Mouse (Mus musculus): Measurements from ENCODE around the gene Atp2b2. TPM values are rescaled to one million over a fixed set of nuclear protein-coding genes. Genes with fewer than 3 reads are reported as not detected.

Gene Atp2b2
- polyA plus RNA-seq, 1 experiment = not detected

DNA sequence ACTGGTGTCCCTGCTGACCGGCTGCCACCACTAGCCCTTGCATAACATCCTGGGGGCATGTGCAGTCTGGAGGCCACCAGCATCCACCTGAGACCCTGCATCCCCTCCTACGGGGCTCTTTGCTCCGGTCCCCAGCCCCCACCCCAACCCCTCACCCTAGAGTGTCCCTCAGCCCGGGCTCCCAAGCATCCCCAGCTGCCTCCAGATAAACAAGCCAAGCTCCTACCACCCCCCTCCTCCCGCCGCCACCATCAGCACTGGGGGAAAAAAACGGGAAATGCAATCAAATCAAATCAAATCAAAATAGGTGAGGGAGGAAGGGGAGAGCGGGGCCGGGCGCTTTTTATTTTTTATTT is 151.6 kb downstream of the Atp2b2 start:
- TF ChIP-seq GATA1 (IDR thresholded peaks at IDR 0.05; ENCODE audit: low read length) = no peak

DNA sequence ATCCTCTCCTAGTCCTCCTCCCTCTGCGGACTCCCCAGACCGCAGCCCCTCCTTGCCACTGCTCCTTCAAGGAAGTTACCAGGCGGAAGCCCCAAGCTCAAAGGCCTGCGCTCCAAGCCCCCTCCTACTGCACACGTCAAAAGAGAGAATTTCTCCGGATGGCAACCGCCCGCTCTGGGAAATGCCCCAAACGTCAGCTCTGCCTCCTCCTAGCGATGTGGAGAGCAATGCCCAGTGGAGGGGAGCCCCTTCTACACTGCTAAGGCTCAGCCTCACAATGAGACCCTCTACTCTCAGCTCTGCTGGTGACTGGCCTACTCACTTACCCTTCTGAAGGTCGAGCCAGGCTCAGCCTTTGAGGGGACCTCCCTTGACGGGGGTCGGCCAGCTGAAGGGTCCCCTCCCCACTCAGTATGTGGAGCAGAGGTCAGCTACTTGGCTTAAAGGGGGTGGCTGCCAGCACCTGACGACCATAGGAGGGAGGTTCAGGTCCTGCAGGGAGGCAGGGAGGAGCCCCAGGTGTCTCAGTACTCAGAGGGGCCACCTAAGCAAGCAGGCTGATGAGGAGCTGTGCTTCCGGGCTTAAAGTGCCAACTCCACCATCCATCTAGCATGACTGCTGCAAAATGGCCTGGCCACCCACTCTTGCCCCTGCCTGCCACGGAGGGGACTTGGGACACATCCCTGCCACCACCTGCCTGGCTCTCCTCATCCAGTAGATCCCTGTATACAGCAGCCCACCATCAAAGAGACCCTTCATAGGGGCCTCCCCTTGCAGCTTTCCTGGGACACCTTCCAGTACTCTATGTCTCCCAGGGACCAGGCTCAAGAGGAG is 152.2 kb downstream of the Atp2b2 start:
- no peak for TF ChIP-seq GATA1 (IDR thresholded peaks at IDR 0.05; ENCODE audit: low read length)

DNA sequence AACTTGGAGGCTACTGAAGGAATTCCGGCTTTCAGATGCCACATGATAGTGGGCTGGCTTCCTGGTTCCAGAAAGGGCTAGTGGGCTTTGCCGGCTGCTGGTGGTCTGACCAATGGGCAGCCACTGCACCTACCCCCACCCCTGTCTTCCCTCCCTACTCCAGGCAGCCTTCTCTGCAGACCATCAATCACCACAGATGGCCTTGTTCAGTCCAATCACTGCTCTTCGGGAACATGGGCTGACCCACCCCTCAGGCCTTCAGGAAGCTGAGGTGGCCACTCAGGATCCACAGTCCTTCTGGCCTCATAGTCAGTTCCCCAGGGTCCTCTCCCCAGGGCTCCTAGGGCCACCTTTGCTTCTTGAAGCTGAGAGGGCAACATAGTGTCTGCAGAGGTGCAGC is 153.2 kb downstream of the Atp2b2 start:
- TF ChIP-seq GATA1 (IDR thresholded peaks at IDR 0.05; ENCODE audit: low read length) = no peak

DNA sequence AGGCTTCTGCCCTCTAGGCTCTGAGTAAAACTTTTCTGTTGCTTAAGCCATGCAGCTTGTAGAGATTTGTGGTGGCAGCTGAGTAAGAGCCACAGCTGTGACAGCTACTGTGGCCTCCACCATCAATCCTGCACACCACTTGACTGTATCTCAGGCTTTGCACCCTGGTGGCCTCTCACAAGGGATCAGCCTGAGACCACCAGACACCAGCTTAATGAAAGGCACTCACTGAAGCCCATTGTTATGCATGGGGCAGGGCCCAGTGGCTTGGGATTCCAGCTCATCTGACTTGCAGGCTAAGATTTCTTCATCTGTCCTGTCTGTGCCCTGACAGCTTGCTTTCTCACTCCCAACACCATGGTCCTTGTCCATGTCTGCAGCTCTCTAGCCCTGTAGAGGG is 155.5 kb downstream of the Atp2b2 start:
- no peak for TF ChIP-seq GATA1 (IDR thresholded peaks at IDR 0.05; ENCODE audit: low read length)

DNA sequence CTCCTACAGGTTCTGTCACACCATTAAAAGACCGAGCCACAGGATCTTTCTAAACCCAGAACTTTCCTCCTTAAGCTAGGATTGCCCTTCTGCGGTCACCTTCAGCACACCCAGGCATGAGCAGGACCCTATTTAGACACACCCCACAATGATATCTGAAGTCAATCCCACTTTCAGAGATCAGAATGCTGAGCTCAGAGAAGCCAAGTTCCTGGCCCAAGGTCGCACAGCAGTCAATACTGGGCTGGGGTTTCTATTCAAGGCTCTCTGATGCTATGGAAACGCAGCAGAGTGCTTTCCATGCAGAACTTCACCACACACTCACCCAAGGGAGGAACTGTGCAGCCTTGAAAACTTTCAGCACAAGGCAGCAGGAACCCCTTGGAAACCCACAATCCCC is 157.6 kb downstream of the Atp2b2 start:
- TF ChIP-seq GATA1 (IDR thresholded peaks at IDR 0.05; ENCODE audit: low read length) = no peak

DNA sequence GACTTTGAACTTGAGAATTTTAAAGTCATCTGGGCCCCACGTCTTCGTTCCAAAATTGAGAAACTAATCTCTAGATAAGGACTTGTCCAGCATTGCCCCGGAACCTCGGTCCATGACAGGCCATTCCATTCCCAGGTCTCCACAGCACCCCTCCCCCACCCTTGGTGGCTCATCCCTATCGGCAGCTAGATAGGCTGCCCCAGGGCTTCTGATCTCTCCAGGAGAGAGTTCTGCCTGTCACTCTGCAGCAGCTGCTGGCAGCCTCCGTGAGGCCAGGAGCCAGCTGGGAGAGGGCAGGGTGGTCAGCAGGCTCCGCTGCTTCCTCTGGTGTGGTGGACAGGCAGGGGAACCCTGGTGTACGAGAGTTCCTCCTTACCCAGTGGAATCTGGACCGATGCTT is 159.2 kb downstream of the Atp2b2 start:
- no peak for TF ChIP-seq GATA1 (IDR thresholded peaks at IDR 0.05; ENCODE audit: low read length)

DNA sequence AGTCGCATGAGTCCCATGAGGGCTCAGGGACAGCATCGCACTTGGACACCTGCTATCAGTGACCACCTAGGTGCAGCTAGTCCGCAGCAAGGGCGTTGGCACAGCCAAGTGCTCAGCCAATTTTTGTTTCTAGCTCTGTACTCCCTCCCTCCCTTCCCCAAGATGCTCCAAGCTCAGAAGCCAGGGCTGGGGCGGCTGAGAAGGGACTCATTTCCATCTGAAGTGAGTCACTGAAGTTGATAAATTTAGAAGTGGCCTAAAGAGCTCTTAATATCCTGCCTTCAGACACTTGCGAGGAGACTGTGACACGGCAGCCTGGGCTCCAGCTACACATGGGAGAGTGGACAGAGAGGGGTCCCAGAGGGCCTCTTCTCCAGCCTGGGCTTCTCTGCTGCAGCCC is 160.0 kb downstream of the Atp2b2 start:
- TF ChIP-seq GATA1 (IDR thresholded peaks at IDR 0.05; ENCODE audit: low read length) = no peak

DNA sequence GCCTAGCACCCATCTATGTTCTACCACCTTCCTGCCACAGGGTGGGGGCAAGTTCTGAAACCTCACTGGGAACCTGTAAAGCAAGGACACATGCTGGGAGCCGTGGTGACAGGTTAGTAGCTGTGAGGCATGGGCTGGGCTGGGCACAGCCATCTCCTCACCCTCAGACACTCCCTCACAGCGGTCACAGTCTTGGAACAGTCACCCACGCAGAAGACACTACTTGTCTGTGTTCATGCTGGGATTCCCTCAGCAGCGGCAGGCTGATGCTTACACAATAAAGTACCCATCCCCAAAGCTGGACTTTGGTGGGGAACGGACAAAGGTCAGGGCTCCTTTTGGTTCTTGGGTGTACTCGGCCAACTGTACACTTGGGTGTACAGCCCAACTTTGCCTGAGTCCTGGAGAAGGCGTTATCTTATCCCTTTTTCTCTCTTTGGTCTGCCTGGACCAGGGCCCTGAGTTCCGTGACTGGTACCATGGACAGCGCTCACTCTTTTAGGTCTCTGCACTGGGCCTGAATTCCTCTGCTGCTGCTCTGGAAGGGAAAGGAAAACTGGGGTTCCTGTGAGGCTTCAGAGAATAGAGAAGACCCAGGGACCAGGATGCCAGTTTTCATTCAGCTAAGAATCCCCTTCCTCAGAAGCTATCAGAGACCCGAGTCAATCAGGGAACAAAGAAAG is 160.7 kb downstream of the Atp2b2 start:
- TF ChIP-seq GATA1 (IDR thresholded peaks at IDR 0.05; ENCODE audit: low read length) = no peak

DNA sequence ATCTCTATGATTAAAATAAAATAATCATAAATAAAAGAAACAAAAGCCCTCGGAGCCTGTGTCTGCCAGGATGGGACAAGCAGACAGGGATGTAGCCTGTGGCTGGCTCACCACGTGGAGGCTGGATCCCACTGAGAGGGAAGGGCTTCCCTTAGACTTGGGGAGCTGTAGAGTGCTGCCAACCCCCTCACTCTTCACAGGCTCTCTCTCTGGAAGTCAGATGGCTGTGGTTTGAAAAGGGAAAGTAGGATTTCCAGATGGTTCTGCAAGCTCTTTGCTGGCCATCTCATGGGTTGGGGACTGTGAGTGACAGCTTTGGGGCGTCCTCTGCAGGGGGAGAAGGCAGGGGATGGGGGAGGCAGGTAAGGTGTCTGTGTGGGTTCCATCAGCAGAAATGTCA is 163.0 kb downstream of the Atp2b2 start:
- TF ChIP-seq GATA1 (IDR thresholded peaks at IDR 0.05; ENCODE audit: low read length) = no peak

DNA sequence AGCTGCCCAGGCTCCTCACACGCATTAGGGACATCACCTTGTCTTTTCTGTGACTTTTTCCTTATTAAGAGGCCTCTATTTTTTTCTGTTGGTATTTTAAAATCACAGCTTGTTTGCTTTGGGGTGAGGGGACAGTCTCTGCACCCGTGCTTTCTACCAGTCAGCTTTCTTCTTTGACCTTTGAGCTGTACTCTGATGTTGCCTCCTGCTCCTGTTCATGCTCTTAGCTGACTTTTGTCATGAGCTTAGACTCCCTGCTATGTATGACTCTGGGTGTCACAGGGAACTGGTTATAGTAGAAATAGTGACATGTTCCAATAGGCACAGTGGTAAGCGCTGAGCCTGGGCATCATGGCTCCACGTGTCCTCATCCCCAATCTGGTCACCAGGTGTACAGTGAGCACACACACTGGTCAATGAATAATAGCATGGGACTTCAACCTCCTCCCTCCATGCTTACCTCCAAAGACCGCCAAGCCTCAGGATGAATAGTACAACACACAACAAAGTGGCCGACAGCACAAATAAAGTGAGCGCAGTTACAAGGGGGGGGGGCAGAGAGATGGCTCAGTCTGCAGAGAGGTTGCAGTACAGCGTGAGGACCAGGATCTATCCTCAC is 163.8 kb downstream of the Atp2b2 start:
- no peak for TF ChIP-seq GATA1 (IDR thresholded peaks at IDR 0.05; ENCODE audit: low read length)

DNA sequence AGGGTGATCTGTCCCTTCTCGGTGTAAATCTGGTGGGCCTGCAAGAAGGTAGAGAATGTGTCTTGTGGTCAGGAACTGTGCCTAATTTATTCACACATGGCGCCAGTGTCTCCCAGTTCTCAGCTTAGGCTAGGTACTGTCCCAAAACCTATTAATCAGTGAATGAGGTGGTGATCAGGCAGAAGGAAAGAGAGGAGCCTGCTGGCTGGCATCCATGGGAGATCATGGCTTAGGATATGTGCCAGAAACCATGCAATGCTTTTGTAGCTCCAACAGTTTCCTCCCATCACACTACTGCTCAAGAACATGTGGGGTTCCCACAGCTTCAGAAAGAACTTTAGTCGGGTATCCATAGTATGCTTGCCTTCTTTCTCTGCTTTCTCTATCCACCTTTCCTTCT is 165.8 kb downstream of the Atp2b2 start:
- TF ChIP-seq GATA1 (IDR thresholded peaks at IDR 0.05; ENCODE audit: low read length) = no peak

DNA sequence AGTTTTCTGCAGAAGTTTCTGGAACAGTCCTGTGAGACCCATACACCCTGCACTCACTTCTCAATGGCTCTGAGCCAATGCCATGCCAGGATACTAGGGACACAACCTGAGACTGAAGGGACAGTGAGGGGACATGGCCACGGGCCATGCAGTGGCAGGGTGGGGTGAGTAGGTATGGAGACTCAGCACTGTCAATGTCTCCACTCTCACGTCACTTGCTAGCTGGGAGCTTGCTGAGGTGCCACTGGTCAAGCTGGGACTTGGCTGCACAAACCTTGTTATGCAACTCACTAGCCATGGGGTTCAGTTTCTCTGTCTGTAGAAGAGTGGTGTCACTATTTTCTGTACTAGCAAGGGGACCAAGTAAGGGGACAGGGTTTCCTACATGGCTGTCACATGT is 167.2 kb downstream of the Atp2b2 start:
- TF ChIP-seq GATA1 (IDR thresholded peaks at IDR 0.05; ENCODE audit: low read length) = no peak

DNA sequence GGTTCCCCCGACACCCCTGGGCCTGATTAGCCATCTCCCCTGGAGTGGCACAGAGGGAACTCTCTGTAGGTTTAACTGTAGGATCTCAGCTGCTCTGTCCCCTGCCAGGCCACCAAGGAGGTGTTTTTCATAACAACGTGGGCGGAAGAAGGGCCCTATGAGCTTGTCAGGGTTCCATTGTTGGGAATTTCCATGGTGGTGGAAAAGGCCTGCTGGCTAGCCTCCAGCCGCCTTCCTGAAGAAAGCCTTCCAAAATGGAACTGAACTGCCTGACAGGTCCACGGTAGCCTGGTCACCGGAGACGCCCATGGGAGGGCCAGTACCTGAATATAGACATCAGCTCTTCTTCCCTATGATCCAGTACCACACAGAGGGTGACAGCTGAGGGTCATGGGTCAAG is 169.8 kb downstream of the Atp2b2 start:
- no peak for TF ChIP-seq GATA1 (IDR thresholded peaks at IDR 0.05; ENCODE audit: low read length)

DNA sequence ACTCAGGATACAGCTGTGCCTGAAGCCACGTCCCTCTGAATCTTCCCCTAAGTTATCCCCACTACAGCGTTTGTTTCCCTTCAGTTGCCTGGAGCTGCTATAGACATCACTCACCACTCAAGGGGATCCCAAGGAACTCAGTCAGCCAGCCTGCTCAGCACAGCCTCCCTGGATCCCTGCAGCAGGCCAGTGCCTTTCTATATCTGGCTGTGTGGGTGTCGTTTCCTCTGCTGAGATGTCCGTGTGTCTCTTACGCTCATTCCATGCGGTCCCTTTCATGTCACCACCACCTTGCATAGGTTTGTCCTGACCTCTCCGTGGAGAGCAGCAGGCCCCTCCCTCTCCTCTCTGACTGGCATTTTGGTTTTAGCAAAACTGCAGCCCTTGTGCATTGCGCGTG is 171.6 kb downstream of the Atp2b2 start:
- no peak for TF ChIP-seq GATA1 (IDR thresholded peaks at IDR 0.05; ENCODE audit: low read length)

DNA sequence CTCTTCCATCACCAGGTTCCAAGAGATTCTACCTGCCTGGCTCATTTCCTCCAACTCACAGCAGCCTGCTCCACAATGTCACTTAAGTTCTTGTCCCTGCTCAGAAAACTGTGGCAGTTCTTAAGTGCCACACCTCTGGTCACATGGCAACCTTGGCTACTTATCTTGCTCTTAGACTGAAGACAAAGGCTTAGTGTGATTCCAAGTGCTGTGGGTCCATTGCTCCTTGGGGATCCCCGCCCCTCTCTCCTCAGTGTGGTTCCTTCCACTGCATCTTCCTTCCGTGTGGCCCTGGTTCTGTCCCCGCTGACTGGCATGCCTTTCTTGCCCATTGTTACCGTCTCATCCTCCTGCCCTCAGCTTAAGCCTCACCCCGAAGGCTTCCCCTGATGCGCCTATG is 173.9 kb downstream of the Atp2b2 start:
- TF ChIP-seq GATA1 (IDR thresholded peaks at IDR 0.05; ENCODE audit: low read length) = no peak

DNA sequence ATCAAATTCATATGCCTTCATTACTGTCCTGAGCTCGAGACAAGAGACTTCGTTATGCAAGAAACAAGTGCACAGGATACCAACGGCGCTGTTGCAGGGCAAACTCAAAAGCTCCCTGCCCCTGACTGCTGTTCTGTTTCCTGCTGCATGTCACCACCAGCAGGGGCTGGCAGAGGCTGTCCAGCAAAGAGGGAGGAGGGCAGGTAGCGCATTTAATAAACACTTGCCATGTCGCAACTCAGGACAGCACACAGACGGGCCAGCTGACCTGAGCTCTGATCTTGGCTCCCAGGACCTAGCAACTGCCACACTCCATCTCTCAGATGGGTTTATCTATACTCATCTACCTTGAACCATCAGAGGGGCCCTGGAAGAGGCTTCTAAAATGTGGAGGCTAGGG is 176.7 kb downstream of the Atp2b2 start:
- no peak for TF ChIP-seq GATA1 (IDR thresholded peaks at IDR 0.05; ENCODE audit: low read length)

DNA sequence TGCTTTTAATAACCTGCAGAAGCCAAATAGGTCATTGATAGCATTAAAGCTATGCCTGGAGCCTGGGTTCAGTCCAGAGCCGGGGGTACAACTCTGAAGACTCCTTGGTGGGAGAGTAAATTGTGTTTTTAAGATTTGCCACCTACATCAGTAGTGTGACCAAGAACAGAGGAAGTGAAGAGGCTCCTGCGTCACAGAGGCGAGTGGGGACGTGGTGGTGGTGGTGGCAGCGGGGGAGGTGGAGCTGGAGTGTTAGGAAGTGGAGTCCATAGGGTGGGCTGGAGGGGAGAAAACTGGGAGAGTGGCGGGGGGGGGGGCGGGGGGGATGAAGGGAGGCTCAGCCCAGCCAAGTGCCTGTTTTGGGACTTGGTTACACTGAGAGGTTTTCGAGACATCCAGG is 177.6 kb downstream of the Atp2b2 start:
- no peak for TF ChIP-seq GATA1 (IDR thresholded peaks at IDR 0.05; ENCODE audit: low read length)
